Mouse (Mus musculus) limb, embryonic 11.5 days (tissue): ENCODE measurements at regions not wholly inside any gene's neighbourhood (a gene's known extent, or its start where the extent isn't known, plus 50 kb on each side); places are given as distances from the start of the nearest gene placed in this dataset.
A peak's percentile ranks its signal among the peaks of the same experiment; 100 is the strongest.
"Not testable (repeated sequence)": the region's sequence is repeated elsewhere in the genome, so short reads cannot be mapped to it uniquely, and the experiment has no call there.

ENCODE experiments used
- ATAC-seq: fragments of 200-750 bp; cut with Nextera tagmentation; 2 replicates; pipeline ENCODE4 v1.8.0; 2017; ENCODE audit warnings: low read depth; ENCODE audit not compliant: insufficient number of reproducible peaks, low FRiP score, low TSS enrichment
- DNase-seq: peaks from one replicate; pipeline ENCODE4 v3.0.0-alpha.2; 2015; ENCODE audit warnings: low spot score
- H3K27ac ChIP-seq: fragments of 300-500 bp; sonication (generic); replicated peaks from 2 replicates; pipeline ENCODE4 v1.5.1; 2014; ENCODE audit warnings: low read depth, mild to moderate bottlenecking, low read length
- H3K27me3 ChIP-seq: fragments of 300-500 bp; sonication (generic); 2 replicates; pipeline ENCODE4 v1.6.1; 2014; ENCODE audit warnings: mild to moderate bottlenecking, low read length, mixed read lengths; ENCODE audit not compliant: control insufficient read depth, insufficient read depth
- H3K36me3 ChIP-seq: fragments of 300-500 bp; sonication (generic); 2 replicates; pipeline ENCODE4 v1.6.1; 2014; ENCODE audit warnings: mild to moderate bottlenecking, low read length, moderate library complexity, mixed read lengths; ENCODE audit not compliant: control insufficient read depth, insufficient read depth
- H3K4me1 ChIP-seq: fragments of 300-500 bp; sonication (generic); 2 replicates; pipeline ENCODE4 v1.6.1; 2014; ENCODE audit warnings: low read length, mixed read lengths; ENCODE audit not compliant: control insufficient read depth, insufficient read depth
- H3K4me2 ChIP-seq: fragments of 300-500 bp; sonication (generic); 2 replicates; pipeline ENCODE4 v1.6.1; 2014; ENCODE audit warnings: low read depth, mild to moderate bottlenecking, moderate library complexity; ENCODE audit not compliant: severe bottlenecking
- H3K4me3 ChIP-seq: fragments of 300-500 bp; sonication (generic); 2 replicates; pipeline ENCODE4 v1.5.1; 2014; ENCODE audit warnings: low read depth, low read length
- H3K9ac ChIP-seq: fragments of 300-500 bp; sonication (generic); 2 replicates; pipeline ENCODE4 v1.6.1; 2014; ENCODE audit warnings: mild to moderate bottlenecking, low read length
- H3K9me3 ChIP-seq: fragments of 300-500 bp; sonication (generic); 2 replicates; pipeline ENCODE4 v1.6.1; 2016; ENCODE audit warnings: low read length; ENCODE audit not compliant: control insufficient read depth
- WGBS: fragments of 180-500 bp; shearing (Covaris S2); extraction: QIAGEN DNeasy Blood & Tissue Kit; methylation state at CpG from one replicate; pipeline ENCODE4 v1.1.7; 2014; 5-methylcytosine and 5-hydroxymethylcytosine counted together

DNA sequence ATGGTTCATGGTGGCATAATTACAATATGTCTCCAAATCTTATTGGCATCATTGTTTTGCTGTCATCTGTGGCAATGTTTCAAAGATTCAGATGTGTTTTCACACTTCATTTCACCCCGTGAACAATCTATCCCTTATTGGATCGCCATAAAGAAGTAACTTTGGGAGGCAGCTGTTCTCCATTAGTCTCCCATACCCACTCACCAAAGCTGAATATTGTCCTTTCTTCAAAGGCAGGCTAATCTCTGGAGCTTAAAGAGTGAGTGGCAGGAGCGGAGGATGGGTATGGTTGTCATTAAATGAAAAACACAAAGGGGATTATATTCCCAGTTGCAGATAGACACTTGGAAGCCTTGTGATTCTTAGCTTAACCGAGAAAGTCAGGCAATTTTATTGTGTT is 2660.3 kb upstream of the Gm12353 start:
- DNase-seq (no peak), ATAC-seq (no peak)
- H3K4me3 ChIP-seq, result no peak overlapping the region
- H3K4me1 ChIP-seq, result no peaks in the 10 kb centered on the region
- H3K9ac ChIP-seq, result no peak overlapping the region
- WGBS, result 31% methylated on average over 4 of the region's 4 CpGs
- H3K27me3 ChIP-seq, result no peaks in the 10 kb centered on the region
- no peak overlapping the region for H3K27ac ChIP-seq
- H3K4me2 ChIP-seq, result no peak overlapping the region
- no peaks in the 10 kb centered on the region for H3K9me3 ChIP-seq
- H3K36me3 ChIP-seq, result no peaks in the 10 kb centered on the region

GRCm38 (mm10) chr4:16954591-16954990 is 2650.7 kb upstream of the Gm12353 start:
- H3K27ac ChIP-seq, ATAC-seq, H3K27me3 ChIP-seq, H3K4me3 ChIP-seq, H3K36me3 ChIP-seq, DNase-seq, H3K9ac ChIP-seq, H3K9me3 ChIP-seq, H3K4me2 ChIP-seq, H3K4me1 ChIP-seq: not testable (repeated sequence)
- WGBS, result 75% methylated on average over 1 of the region's 1 CpGs

- H3K4me1 ChIP-seq, H3K9ac ChIP-seq, H3K9me3 ChIP-seq, H3K4me3 ChIP-seq, ATAC-seq, H3K36me3 ChIP-seq, H3K27me3 ChIP-seq, H3K4me2 ChIP-seq, DNase-seq, H3K27ac ChIP-seq: not testable (repeated sequence)
- WGBS, result 91% methylated on average over 5 of the region's 5 CpGs
Measured at GRCm38 (mm10) chr4:16954991-16955390, 2650.3 kb upstream of the Gm12353 start.

GRCm38 (mm10) chr4:16981733-16982230 is 2623.5 kb upstream of the Gm12353 start:
- ATAC-seq (no peak), DNase-seq (no peak)
- no peaks in the 10 kb centered on the region for H3K4me1 ChIP-seq
- no peak overlapping the region for H3K27ac ChIP-seq
- H3K4me2 ChIP-seq, result no peak overlapping the region
- H3K36me3 ChIP-seq, result no peaks in the 10 kb centered on the region
- no peak overlapping the region for H3K4me3 ChIP-seq
- H3K9ac ChIP-seq, result no peak overlapping the region
- no peaks in the 10 kb centered on the region for H3K27me3 ChIP-seq
- no peaks in the 10 kb centered on the region for H3K9me3 ChIP-seq
- WGBS, result 87% methylated on average over 1 of the region's 1 CpGs

DNA sequence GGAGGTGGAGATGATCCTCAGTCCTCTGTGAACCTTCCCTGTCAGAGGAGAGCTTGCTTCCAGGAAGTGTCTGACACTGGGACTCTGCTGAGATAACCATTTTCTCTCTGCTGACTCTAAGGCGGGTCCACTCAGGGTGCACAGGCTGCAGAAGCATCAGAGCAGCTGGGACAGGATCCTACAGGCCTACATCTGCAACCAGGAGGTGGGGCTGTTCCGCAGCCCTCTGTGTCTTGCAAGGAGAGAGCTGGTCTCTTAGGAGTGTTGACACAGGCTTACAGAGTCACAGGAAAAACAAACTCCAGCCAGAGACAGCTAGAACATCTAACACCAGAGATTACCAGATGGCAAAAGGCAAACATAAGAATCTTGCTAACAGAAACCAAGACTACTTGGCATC is 2578.6 kb upstream of the Gm12353 start:
- Histone ChIP-seq H3K27ac (no peak overlapping the region), H3K36me3 (no peaks in the 10 kb centered on the region), H3K4me3 (no peak overlapping the region), H3K9me3 (no peaks in the 10 kb centered on the region), H3K9ac (no peak overlapping the region), H3K4me2 (no peak overlapping the region), H3K4me1 (no peaks in the 10 kb centered on the region), H3K27me3 (no peaks in the 10 kb centered on the region)
- WGBS, result 43% methylated on average over 2 of the region's 2 CpGs
- ATAC-seq, result 0 out of 2 replicates have a peak, but pooled peaks have one; percentile 31
- DNase-seq, result no peak
